In the genomic region with DNA sequence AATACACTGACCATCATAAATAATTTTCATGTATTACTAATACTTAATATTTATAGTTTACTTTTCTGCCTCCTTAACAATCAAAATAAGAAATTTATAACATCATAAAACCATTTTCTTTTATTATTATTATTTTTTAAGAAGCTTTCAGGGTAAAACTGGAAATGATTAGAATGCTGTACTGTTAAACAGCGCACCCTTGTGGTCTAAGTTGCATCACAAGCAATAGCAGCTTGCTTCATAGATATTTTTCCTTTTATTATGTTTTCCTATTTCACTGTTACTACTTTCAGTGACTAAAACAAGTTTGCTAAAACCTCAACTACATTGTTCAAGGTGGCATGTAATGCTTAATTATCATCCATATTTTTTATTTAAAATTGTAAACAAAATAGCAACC, we compare ENCODE assay signal across 8 mouse cellular contexts.
A peak's percentile ranks its signal among the peaks of the same experiment; 100 is the strongest.
DNase-seq lines count a peak whose midpoint lies in the region; ATAC-seq and TF ChIP-seq lines count a peak whose summit lies in the region.

No protein-coding gene starts in this region.

- H3K9ac ChIP-seq in heart, postnatal 0 days (replicated peaks; ENCODE audit: low read depth, low read length), result no peak overlapping the region
- H3K9ac ChIP-seq in heart, embryonic 11.5 days (ENCODE audit: low read depth, low read length), result no peak overlapping the region
- no peak overlapping the region for H3K9ac ChIP-seq in neural tube, embryonic 15.5 days (replicated peaks)

- peak; percentile 30 for DNase-seq in heart, postnatal 0 days (ENCODE audit: low spot score)
- peak; percentile 38 for DNase-seq in urinary bladder, postnatal 25 days (ENCODE audit: low spot score)
- DNase-seq in urinary bladder, adult 2 months (ENCODE audit: low spot score), result no peak
- no peak for DNase-seq in lung, adult 2 months
- no peak for DNase-seq in urinary bladder, postnatal 36 days (ENCODE audit: low spot score in 2 of 2)

- ATAC-seq in heart, postnatal 0 days (ENCODE audit: insufficient read depth, low read depth), result no peak
- no peak for ATAC-seq in heart, embryonic 11.5 days (replicated peaks; ENCODE audit: insufficient number of reproducible peaks, low FRiP score, low TSS enrichment)
- ATAC-seq in neural tube, embryonic 15.5 days (ENCODE audit: low FRiP score), result no peak

- H3K4me2 ChIP-seq in heart, postnatal 0 days (ENCODE audit: low read depth, low read length), result no peak overlapping the region
- H3K4me2 ChIP-seq in heart, embryonic 11.5 days, result no peak overlapping the region
- H3K4me2 ChIP-seq in neural tube, embryonic 15.5 days, result no peak overlapping the region

- 4% methylated on average over 1 of the region's 1 CpGs for WGBS in heart, postnatal 0 days
- 12% methylated on average over 1 of the region's 1 CpGs for WGBS in heart, embryonic 11.5 days (ENCODE audit: insufficient replicate concordance)
- WGBS in lung, adult 2 months, result 16% methylated on average over 1 of the region's 1 CpGs
- WGBS in neural tube, embryonic 15.5 days, result 2% methylated on average over 1 of the region's 1 CpGs

- TF ChIP-seq CTCF in heart, postnatal 0 days (IDR thresholded peaks at IDR 0.05; ENCODE audit: low read depth), result peak; percentile 65
- no peak for TF ChIP-seq CTCF in embryonic fibroblast, embryonic 13.5 days (IDR thresholded peaks at IDR 0.05; ENCODE audit: borderline replicate concordance, insufficient read depth, low read length)
- TF ChIP-seq CTCF in lung, adult 2 months (IDR thresholded peaks at IDR 0.05; ENCODE audit: insufficient read depth, low read length), result 0 out of 2 replicates have a peak, but pooled peaks have one; percentile 4

- peaks cover 10% of the 10 kb centered on the region for H3K36me3 ChIP-seq in heart, postnatal 0 days (replicated peaks; ENCODE audit: control insufficient read depth, insufficient read depth, low read length)
- H3K36me3 ChIP-seq in heart, embryonic 11.5 days (ENCODE audit: control insufficient read depth, insufficient read depth, low read length), result peaks cover 3% of the 10 kb centered on the region
- H3K36me3 ChIP-seq in neural tube, embryonic 15.5 days, result no peaks in the 10 kb centered on the region

- no peak for TF ChIP-seq EP300 in heart, postnatal 0 days (IDR thresholded peaks at IDR 0.05; ENCODE audit: low read depth)

- H3K27me3 ChIP-seq in heart, postnatal 0 days (ENCODE audit: control insufficient read depth, insufficient read depth, low read length), result no peaks in the 10 kb centered on the region
- no peaks in the 10 kb centered on the region for H3K27me3 ChIP-seq in heart, embryonic 11.5 days (ENCODE audit: control insufficient read depth, insufficient read depth, low read length)
- no peaks in the 10 kb centered on the region for H3K27me3 ChIP-seq in neural tube, embryonic 15.5 days (replicated peaks)

- H3K27ac ChIP-seq in heart, postnatal 0 days (ENCODE audit: low read depth), result no peak overlapping the region
- no peak overlapping the region for H3K27ac ChIP-seq in heart, embryonic 11.5 days (ENCODE audit: low read depth, low read length)
- peak overlapping the region; percentile 35 for H3K27ac ChIP-seq in embryonic fibroblast, embryonic 13.5 days (ENCODE audit: insufficient read depth, low read length)
- H3K27ac ChIP-seq in neural tube, embryonic 15.5 days (replicated peaks), result no peak overlapping the region

- H3K9me3 ChIP-seq in heart, postnatal 0 days (replicated peaks; ENCODE audit: control insufficient read depth, low read length), result no peaks in the 10 kb centered on the region
- no peaks in the 10 kb centered on the region for H3K9me3 ChIP-seq in heart, embryonic 11.5 days (replicated peaks; ENCODE audit: control insufficient read depth, low read length)
- H3K9me3 ChIP-seq in neural tube, embryonic 15.5 days (replicated peaks), result no peaks in the 10 kb centered on the region

- H3K4me3 ChIP-seq in heart, postnatal 0 days (ENCODE audit: low read depth, low read length), result no peak overlapping the region
- H3K4me3 ChIP-seq in heart, embryonic 11.5 days (ENCODE audit: low read depth, low read length), result no peak overlapping the region
- H3K4me3 ChIP-seq in embryonic fibroblast, embryonic 13.5 days (ENCODE audit: insufficient read depth, low read length), result no peak overlapping the region
- no peak overlapping the region for H3K4me3 ChIP-seq in lung, adult 2 months (replicated peaks; ENCODE audit: extremely low read depth, low read depth, low read length)
- H3K4me3 ChIP-seq in neural tube, embryonic 15.5 days (replicated peaks), result no peak overlapping the region

- peaks cover 17% of the 10 kb centered on the region; the same call in 1 of the 2 replicates for H3K4me1 ChIP-seq in heart, postnatal 0 days (ENCODE audit: control insufficient read depth, insufficient read depth)
- H3K4me1 ChIP-seq in heart, embryonic 11.5 days (ENCODE audit: control insufficient read depth, insufficient read depth, low read length), result 0 out of 2 replicates have a peak, but pooled peaks cover 3% of the 10 kb centered on the region
- peaks cover 5% of the 10 kb centered on the region for H3K4me1 ChIP-seq in embryonic fibroblast, embryonic 13.5 days (ENCODE audit: control insufficient read depth, insufficient read depth, low read length)
- peaks cover 16% of the 10 kb centered on the region for H3K4me1 ChIP-seq in lung, adult 2 months (ENCODE audit: control insufficient read depth, insufficient read depth, low read length)
- H3K4me1 ChIP-seq in neural tube, embryonic 15.5 days, result no peaks in the 10 kb centered on the region

- no peak for TF ChIP-seq POLR2A in embryonic fibroblast, embryonic 13.5 days (IDR thresholded peaks at IDR 0.05; ENCODE audit: low read depth, low read length)
- no peak for TF ChIP-seq POLR2A in lung, adult 2 months (IDR thresholded peaks at IDR 0.05; ENCODE audit: borderline replicate concordance, extremely low read depth, low read depth, low read length)

Comparison
In these comparisons a context has a peak if more than half of its experiments do, and no peak if none do; other contexts are left out.
1. DNase-seq: peak in heart, postnatal 0 days (single experiment) and urinary bladder, postnatal 25 days (single experiment); none in urinary bladder, adult 2 months (single experiment), lung, adult 2 months (single experiment) and urinary bladder, postnatal 36 days (0 of 2).